Mouse (Mus musculus): ENCODE data around the gene Cebpe. TPM values are rescaled to one million over a fixed set of nuclear protein-coding genes. Genes with fewer than 3 reads are reported as not detected.

Gene Cebpe
- polyA plus RNA-seq, 1 experiment from 2014 or later: not detected

DNA sequence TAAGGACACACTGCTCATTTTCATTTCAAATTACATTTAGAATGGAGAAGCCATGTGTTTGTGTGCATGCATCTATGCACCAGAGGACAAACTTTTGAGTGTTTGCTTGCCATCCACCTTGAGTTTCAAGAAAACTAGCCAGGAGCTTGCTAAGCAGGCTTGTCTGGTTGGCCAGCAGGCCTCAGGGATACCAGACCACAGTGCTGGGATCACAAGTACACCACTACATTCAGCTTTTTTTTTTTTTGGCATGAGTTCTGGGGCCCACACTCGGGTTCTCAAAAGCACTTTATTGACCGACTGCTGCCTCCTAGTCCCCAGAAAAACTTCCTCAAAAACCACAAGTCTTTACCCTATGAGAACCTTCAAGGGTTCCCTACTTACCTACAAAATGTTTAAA, 37.7 kb downstream of the Cebpe start:
- H3K4me1 ChIP-seq (replicated peaks): no peaks in the 10 kb centered on the region
- H3K27ac ChIP-seq: no peak overlapping the region
- 73% methylated on average over 2 of the region's 2 CpGs for WGBS
- no peak overlapping the region for H3K9ac ChIP-seq (replicated peaks)
- peaks cover 85% of the 10 kb centered on the region for H3K36me3 ChIP-seq
- no peaks in the 10 kb centered on the region for H3K27me3 ChIP-seq
- H3K4me3 ChIP-seq (replicated peaks): no peak overlapping the region
- ATAC-seq (ENCODE audit: insufficient number of reproducible peaks, insufficient read depth, low FRiP score, low TSS enrichment, low read depth): no peak
- H3K9me3 ChIP-seq: no peaks in the 10 kb centered on the region
- no peak overlapping the region for H3K4me2 ChIP-seq

DNA sequence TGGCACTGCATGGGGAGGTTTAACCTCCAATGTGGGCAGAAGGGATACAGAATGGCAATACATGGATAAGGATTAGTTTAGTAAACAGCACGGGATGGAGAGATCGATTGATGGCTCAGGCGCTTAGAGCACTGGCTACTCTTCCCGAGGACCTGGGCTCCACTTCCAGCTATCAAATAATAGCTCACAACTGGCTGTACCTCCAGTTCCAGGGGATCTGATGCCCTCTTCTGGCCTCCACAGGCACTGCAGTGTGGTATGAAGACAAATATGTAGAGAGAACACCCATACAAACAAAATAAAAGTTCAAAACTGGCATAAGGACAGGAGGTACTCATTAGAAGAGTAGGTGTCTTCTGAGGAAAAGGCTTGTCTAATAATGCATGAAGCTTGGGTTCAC, 42.6 kb downstream of the Cebpe start:
- ATAC-seq (ENCODE audit: insufficient number of reproducible peaks, insufficient read depth, low FRiP score, low TSS enrichment, low read depth): no peak
- Histone ChIP-seq H3K27ac (no peak overlapping the region), H3K9ac (replicated peaks) (no peak overlapping the region), H3K4me3 (replicated peaks) (no peak overlapping the region), H3K36me3 (peaks cover 87% of the 10 kb centered on the region), H3K27me3 (no peaks in the 10 kb centered on the region), H3K4me1 (replicated peaks) (no peaks in the 10 kb centered on the region), H3K9me3 (no peaks in the 10 kb centered on the region), H3K4me2 (no peak overlapping the region)
- WGBS: 92% methylated on average over 4 of the region's 4 CpGs

GRCm38 (mm10) chr14:54664477-54665222, 47.3 kb downstream of the Cebpe start:
- WGBS: 89% methylated on average over 10 of the region's 10 CpGs
- H3K4me2 ChIP-seq: no peak overlapping the region
- no peak for ATAC-seq (ENCODE audit: insufficient number of reproducible peaks, insufficient read depth, low FRiP score, low TSS enrichment, low read depth)
- no peaks in the 10 kb centered on the region for H3K9me3 ChIP-seq
- H3K36me3 ChIP-seq: peaks cover 98% of the 10 kb centered on the region
- H3K27ac ChIP-seq: no peak overlapping the region
- H3K4me1 ChIP-seq (replicated peaks): no peaks in the 10 kb centered on the region
- H3K9ac ChIP-seq (replicated peaks): no peak overlapping the region
- no peak overlapping the region for H3K4me3 ChIP-seq (replicated peaks)
- no peaks in the 10 kb centered on the region for H3K27me3 ChIP-seq

Other genes starting within 250 kb of the Cebpe start
- gene Lrp10, start 248.0 kb downstream of the Cebpe start, polyA plus RNA-seq (2016; fragmentation: Nextera tagmentation; extraction: Ambion mirVana): 28.3 and 28.7 TPM in 2 replicates
- 4.3 and 5.0 TPM in 2 replicates for gene Rem2, start 236.1 kb downstream of the Cebpe start, polyA plus RNA-seq (2016; fragmentation: Nextera tagmentation; extraction: Ambion mirVana)
- gene Prmt5, start 194.6 kb downstream of the Cebpe start, polyA plus RNA-seq (2016; fragmentation: Nextera tagmentation; extraction: Ambion mirVana): 105 and 106 TPM in 2 replicates
- 54.5 and 58.1 TPM in 2 replicates for gene Haus4, start 157.6 kb downstream of the Cebpe start, polyA plus RNA-seq (2016; fragmentation: Nextera tagmentation; extraction: Ambion mirVana)
- 68.9 and 72.2 TPM in 2 replicates for gene Ajuba, start 134.6 kb downstream of the Cebpe start, polyA plus RNA-seq (2016; fragmentation: Nextera tagmentation; extraction: Ambion mirVana)
- 9.7 and 10.7 TPM in 2 replicates for gene 4931414P19Rik, start 106.2 kb downstream of the Cebpe start, polyA plus RNA-seq (2016; fragmentation: Nextera tagmentation; extraction: Ambion mirVana)
- gene Psmb5, start 94.2 kb downstream of the Cebpe start, polyA plus RNA-seq (2016; fragmentation: Nextera tagmentation; extraction: Ambion mirVana): 410 and 432 TPM in 2 replicates
- 0.06 and 0.29 TPM in 2 replicates for gene Psmb11, start 90.7 kb downstream of the Cebpe start, polyA plus RNA-seq (2016; fragmentation: Nextera tagmentation; extraction: Ambion mirVana)
- gene Gm17606, start 71.2 kb downstream of the Cebpe start, polyA plus RNA-seq (2016; fragmentation: Nextera tagmentation; extraction: Ambion mirVana): not detected in 2 replicates
- 11.8 and 12.9 TPM in 2 replicates for gene Cdh24, start 70.8 kb downstream of the Cebpe start, polyA plus RNA-seq (2016; fragmentation: Nextera tagmentation; extraction: Ambion mirVana)
- gene 1700123O20Rik, start 26.0 kb downstream of the Cebpe start, polyA plus RNA-seq (2016; fragmentation: Nextera tagmentation; extraction: Ambion mirVana): 105 TPM in 2 replicates
- 148 and 175 TPM in 2 replicates for gene Acin1, start 25.2 kb downstream of the Cebpe start, polyA plus RNA-seq (2016; fragmentation: Nextera tagmentation; extraction: Ambion mirVana)
- 0.16 and 0.23 TPM in 2 replicates for gene Gm29776, start 13.3 kb downstream of the Cebpe start, polyA plus RNA-seq (2016; fragmentation: Nextera tagmentation; extraction: Ambion mirVana)
- gene Slc7a8, start 69.8 kb upstream of the Cebpe start, polyA plus RNA-seq (2016; fragmentation: Nextera tagmentation; extraction: Ambion mirVana): 0.56 and 1.1 TPM in 2 replicates
- not detected in 2 replicates for gene Rnf212b, start 102.0 kb upstream of the Cebpe start, polyA plus RNA-seq (2016; fragmentation: Nextera tagmentation; extraction: Ambion mirVana)
- gene Homez, start 158.8 kb upstream of the Cebpe start, polyA plus RNA-seq (2016; fragmentation: Nextera tagmentation; extraction: Ambion mirVana): 14.2 and 15.9 TPM in 2 replicates
- gene Ppp1r3e, start 165.4 kb upstream of the Cebpe start, polyA plus RNA-seq (2016; fragmentation: Nextera tagmentation; extraction: Ambion mirVana): 0.74 TPM in 1 of 2 replicates, not detected in the other
- 2.4 and 3.3 TPM in 2 replicates for gene Bcl2l2, start 171.2 kb upstream of the Cebpe start, polyA plus RNA-seq (2016; fragmentation: Nextera tagmentation; extraction: Ambion mirVana)
- not detected in 2 replicates for gene Gm20521, start 171.3 kb upstream of the Cebpe start, polyA plus RNA-seq (2016; fragmentation: Nextera tagmentation; extraction: Ambion mirVana)
- gene Pabpn1, start 180.3 kb upstream of the Cebpe start, polyA plus RNA-seq (2016; fragmentation: Nextera tagmentation; extraction: Ambion mirVana): 183 and 200 TPM in 2 replicates
- gene Slc22a17, start 201.0 kb upstream of the Cebpe start, polyA plus RNA-seq (2016; fragmentation: Nextera tagmentation; extraction: Ambion mirVana): 98.2 and 102 TPM in 2 replicates
- gene Efs, start 214.0 kb upstream of the Cebpe start, polyA plus RNA-seq (2016; fragmentation: Nextera tagmentation; extraction: Ambion mirVana): 44.5 and 52.7 TPM in 2 replicates
- not detected in 2 replicates for gene Il25, start 220.5 kb upstream of the Cebpe start, polyA plus RNA-seq (2016; fragmentation: Nextera tagmentation; extraction: Ambion mirVana)
- 5.5 and 8.4 TPM in 2 replicates for gene Cmtm5, start 224.1 kb upstream of the Cebpe start, polyA plus RNA-seq (2016; fragmentation: Nextera tagmentation; extraction: Ambion mirVana)

All from limb, embryonic 12.5 days (tissue).